Mouse (Mus musculus) spleen, adult 10 weeks (tissue): Measurements from ENCODE around the gene Wdr27. TPM values are rescaled to one million over a fixed set of nuclear protein-coding genes. Genes with fewer than 3 reads are reported as not detected.

Experiments
- polyA plus RNA-seq: library from polyadenylated mRNA; stranded (reverse); fragments of 350-450 nt; fragmentation: Illumina TruSeq; extraction: RNeasy Lipid Tissue Mini Kit (QIAGEN cat#74804); gene quantifications from one replicate; pipeline ENCODE4 v1.2.3, GENCODE M21; 2015; ENCODE audit warnings: low replicate concordance; ENCODE audit not compliant: insufficient read depth

Wdr27 gene
- 1.8 TPM for polyA plus RNA-seq

DNA sequence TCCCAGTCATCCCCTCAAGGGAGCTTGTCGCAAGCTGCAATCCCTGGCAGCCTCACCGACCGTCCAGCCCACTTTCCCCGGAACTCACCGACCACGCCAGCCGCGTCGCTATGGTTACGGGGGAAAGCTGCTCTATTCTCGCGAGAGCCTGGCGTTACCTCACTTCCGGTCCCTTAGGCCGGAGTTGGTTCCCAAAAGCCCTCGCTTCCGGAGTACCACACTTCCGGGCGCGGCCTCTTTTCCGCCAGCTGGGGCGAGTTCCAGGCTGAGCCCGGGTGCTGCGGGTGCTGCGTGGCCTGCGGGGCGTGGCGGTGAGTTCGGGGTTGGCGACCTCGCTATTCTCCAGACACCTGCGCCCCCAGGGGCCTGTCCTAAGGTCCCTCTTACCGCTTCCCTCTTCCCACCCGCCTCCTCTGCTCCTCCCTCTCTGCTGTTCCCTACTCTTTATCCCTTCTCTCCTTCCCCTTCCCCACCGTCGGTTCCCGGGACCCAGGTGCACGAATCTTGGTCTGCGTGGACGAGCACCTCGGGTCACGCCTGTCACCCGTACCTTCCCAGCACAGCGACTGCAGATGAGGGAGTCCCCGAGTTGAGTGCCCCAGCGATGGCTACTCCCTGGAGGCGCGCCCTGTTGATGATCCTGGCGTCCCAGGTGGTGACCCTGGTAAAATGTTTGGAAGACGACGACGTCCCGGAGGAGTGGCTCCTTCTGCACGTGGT is at the start of gene Wdr27, which contains the start of gene 1600012H06Rik:
Gene Wdr27, minus strand, starts transcription at position 150 of the 720 bp plus-strand sequence.
Gene 1600012H06Rik, plus strand, starts transcription at position 176 of the 720 bp plus-strand sequence.

DNA sequence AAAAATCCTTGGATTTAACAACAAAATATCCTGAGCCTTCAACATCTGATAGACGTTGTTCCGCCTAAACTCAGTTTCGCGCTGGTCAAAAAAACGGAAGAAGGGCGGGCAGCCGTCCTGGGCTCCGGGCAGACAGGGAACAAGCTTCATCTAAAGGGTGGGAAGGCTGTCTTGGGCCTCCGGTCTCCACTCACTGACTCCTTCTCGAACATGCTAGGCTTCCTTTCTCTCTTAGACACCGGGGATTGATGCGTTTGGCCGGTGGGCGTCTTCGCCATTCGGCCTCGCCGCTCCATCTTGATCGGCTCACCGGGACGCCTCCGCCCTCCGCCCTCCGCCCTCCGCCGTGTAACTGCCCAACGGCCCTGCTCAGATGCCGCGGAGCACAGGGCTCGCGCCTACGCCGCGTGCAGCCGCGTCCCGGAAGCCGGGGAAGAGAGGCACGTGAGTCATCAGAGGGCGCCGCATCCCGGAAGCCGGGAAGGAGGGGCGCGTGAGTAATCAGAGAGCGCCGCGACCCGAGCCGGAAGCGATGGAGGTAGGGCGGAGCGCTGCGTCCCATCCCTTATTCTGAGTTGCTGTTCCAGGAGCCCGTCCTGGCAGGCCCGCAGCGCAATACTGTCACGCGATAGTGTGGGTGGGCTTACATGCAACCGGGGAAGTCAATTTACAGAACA is 35.5 kb upstream of the Wdr27 start, which contains the start of the genes 9030025P20Rik and Gm3417:
Gene 9030025P20Rik, plus strand, starts transcription at position 107 of the 677 bp plus-strand sequence.
Gene Gm3417, minus strand, starts transcription at position 429 of the 677 bp plus-strand sequence.

DNA sequence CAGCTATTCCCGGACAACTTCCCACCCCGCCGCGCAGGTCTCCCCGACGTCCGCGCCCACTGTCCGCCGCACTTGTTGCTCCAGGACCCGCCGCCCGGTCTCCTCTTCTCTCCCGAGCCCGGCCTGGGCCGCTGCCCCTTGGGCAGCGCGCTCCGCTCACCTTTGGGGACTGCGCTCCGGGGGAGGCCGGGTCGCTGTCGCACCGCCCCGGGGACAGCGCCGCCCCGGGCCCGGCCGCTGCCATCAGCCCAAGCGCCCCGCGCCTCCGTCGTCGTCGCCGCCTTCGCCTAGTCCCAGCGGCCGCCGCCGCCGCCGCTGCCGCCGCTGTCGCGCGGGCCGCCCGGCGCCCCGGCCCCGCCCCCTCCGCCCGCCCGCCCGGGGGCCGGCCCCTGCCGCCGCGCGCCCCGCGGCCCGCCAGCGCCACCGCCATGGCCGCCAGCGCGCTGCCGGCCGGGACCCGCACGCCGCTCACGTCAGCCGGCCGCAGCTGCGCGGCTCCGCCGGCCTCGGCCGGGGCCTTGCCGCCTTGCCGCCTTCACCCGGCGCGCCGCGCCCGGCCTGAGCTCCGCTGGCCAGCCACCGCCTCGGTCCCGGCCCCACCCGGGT is 18.1 kb upstream of the Wdr27 start, which contains the start of gene Phf10:
Gene Phf10, minus strand, starts transcription at position 323 of the 606 bp plus-strand sequence.

Other genes starting within 250 kb of the Wdr27 start
- 9.0 TPM for gene Thbs2, start 248.9 kb downstream of the Wdr27 start, polyA plus RNA-seq
- gene 1600012H06Rik, start within 50 bp of the Wdr27 start, polyA plus RNA-seq: 37.0 TPM
- 77.2 TPM for gene Phf10, start 18.1 kb upstream of the Wdr27 start, polyA plus RNA-seq
- gene 9030025P20Rik, start 35.3 kb upstream of the Wdr27 start, polyA plus RNA-seq: 26.4 TPM
- gene Gm3417, start 35.6 kb upstream of the Wdr27 start, polyA plus RNA-seq: not detected
- 7.4 TPM for gene Gm3435, start 67.0 kb upstream of the Wdr27 start, polyA plus RNA-seq
- 149 TPM for gene Ermard, start 98.0 kb upstream of the Wdr27 start, polyA plus RNA-seq
- 0.39 TPM for gene Tcte3, start 98.3 kb upstream of the Wdr27 start, polyA plus RNA-seq
- 4.8 TPM for gene Gm3448, start 98.4 kb upstream of the Wdr27 start, polyA plus RNA-seq